Mouse (Mus musculus) cerebellum, adult 2 months (tissue): ENCODE measurements around the gene Comp.

Source experiments
- CTCF ChIP-seq: fragments of 200-500 bp; IDR thresholded peaks from 2 replicates; pipeline ENCODE4 v1.5.1; 2011; ENCODE audit warnings: low read depth, mild to moderate bottlenecking, control low read depth, low read length, moderate library complexity, borderline replicate concordance; ENCODE audit not compliant: insufficient read depth
- POLR2A ChIP-seq: fragments of 200-500 bp; IDR thresholded peaks from 2 replicates; pipeline ENCODE4 v1.6.1; 2011; ENCODE audit warnings: low read length, control low read depth, borderline replicate concordance; ENCODE audit not compliant: insufficient read depth

GRCm38 (mm10) chr8:70417914-70418313, 44.6 kb downstream of the Comp start:
- TF ChIP-seq CTCF: no peak
- TF ChIP-seq POLR2A: no peak
